Mouse (Mus musculus) CD4-positive, CD25-positive, alpha-beta regulatory T cell, adult 4 months (primary cell): ENCODE data around the gene Usp35. TPM values are rescaled to one million over a fixed set of nuclear protein-coding genes. Genes with fewer than 3 reads are reported as not detected.
A peak's percentile ranks its signal among the peaks of the same experiment; 100 is the strongest.

Source experiments
- ATAC-seq: one replicate; pipeline ENCODE4 v1.8.0; 2017
- polyA plus RNA-seq, 2 experiments: library from polyadenylated mRNA; unstranded; fragments of 100-300 nt; shearing (Covaris generic); gene quantifications; one replicate each; pipeline ENCODE4 v1.2.1; 2017

Usp35 gene
- polyA plus RNA-seq, 2 experiments from 2014 or later = 1.4 to 2.7 TPM

- ATAC-seq = no peak
Measured at GRCm38 (mm10) chr7:97313364-97313995, 18.3 kb downstream of the Usp35 start.

GRCm38 (mm10) chr7:97312856-97313255 lies 19.0 kb downstream of the Usp35 start:
- ATAC-seq = no peak

GRCm38 (mm10) chr7:97312196-97312595 lies 19.6 kb downstream of the Usp35 start:
- no peak for ATAC-seq

GRCm38 (mm10) chr7:97311620-97312019 lies 20.2 kb downstream of the Usp35 start:
- ATAC-seq = no peak

- no peak for ATAC-seq
Measured at GRCm38 (mm10) chr7:97310341-97310635, 21.5 kb downstream of the Usp35 start.

GRCm38 (mm10) chr7:97309461-97310340 lies 22.1 kb downstream of the Usp35 start:
- no peak for ATAC-seq

- ATAC-seq = no peak
Measured at GRCm38 (mm10) chr7:97307546-97307945, 24.3 kb downstream of the Usp35 start.

- no peak for ATAC-seq
Measured at GRCm38 (mm10) chr7:97306813-97307212, 25.0 kb downstream of the Usp35 start.

- no peak for ATAC-seq
Measured at GRCm38 (mm10) chr7:97305206-97305605, 26.6 kb downstream of the Usp35 start.

- ATAC-seq = no peak
Measured at GRCm38 (mm10) chr7:97304471-97304870, 27.3 kb downstream of the Usp35 start.

- no peak for ATAC-seq
Measured at GRCm38 (mm10) chr7:97303614-97304013, 28.2 kb downstream of the Usp35 start.

- no peak for ATAC-seq
Measured at GRCm38 (mm10) chr7:97302876-97303275, 28.9 kb downstream of the Usp35 start.

- no peak for ATAC-seq
Measured at GRCm38 (mm10) chr7:97302261-97302660, 29.6 kb downstream of the Usp35 start.

GRCm38 (mm10) chr7:97301321-97301720 lies 30.5 kb downstream of the Usp35 start:
- ATAC-seq = no peak

- ATAC-seq = no peak
Measured at GRCm38 (mm10) chr7:97300914-97301313, 30.9 kb downstream of the Usp35 start.

GRCm38 (mm10) chr7:97298943-97299342 lies 32.9 kb downstream of the Usp35 start:
- ATAC-seq = no peak

- no peak for ATAC-seq
Measured at GRCm38 (mm10) chr7:97298279-97298678, 33.5 kb downstream of the Usp35 start.

GRCm38 (mm10) chr7:97297466-97297865 lies 34.4 kb downstream of the Usp35 start:
- ATAC-seq = peak; percentile 57

- ATAC-seq = no peak
Measured at GRCm38 (mm10) chr7:97296986-97297385, 34.8 kb downstream of the Usp35 start.

GRCm38 (mm10) chr7:97271068-97271467 lies 60.8 kb downstream of the Usp35 start:
- ATAC-seq = no peak

GRCm38 (mm10) chr7:97270367-97270766 lies 61.5 kb downstream of the Usp35 start:
- no peak for ATAC-seq

GRCm38 (mm10) chr7:97262541-97262940 lies 69.3 kb downstream of the Usp35 start:
- no peak for ATAC-seq
